Comparison of ENCODE assay signal across 18 mouse cellular contexts in genomic region chr1:137571905-137572865, GRCm38 (mm10).
A peak's percentile ranks its signal among the peaks of the same experiment; 100 is the strongest.
DNase-seq lines count a peak whose midpoint lies in the region; ATAC-seq and TF ChIP-seq lines count a peak whose summit lies in the region.
"Had no signal": no experiment of that assay in that cellular context is flagged by ENCODE, and none has a peak within 500 bp of the region (broad histone marks: within the 10 kb centered on the region; RNA-seq: fewer than 3 reads in every experiment).

No protein-coding gene starts in this region.

- TF ChIP-seq CTCF in kidney, adult 2 months (conservative IDR thresholded peaks at IDR 0.05; ENCODE audit: insufficient read depth, insufficient read length, low read depth, low read length): no peak

- no peak overlapping the region for H3K27ac ChIP-seq in kidney, adult 2 months (ENCODE audit: insufficient read depth, low read depth, low read length)
- no peak overlapping the region for H3K27ac ChIP-seq in midbrain, embryonic 11.5 days (ENCODE audit: low read depth, low read length)
- no peak overlapping the region for H3K27ac ChIP-seq in midbrain, embryonic 16.5 days (ENCODE audit: low read length)
- H3K27ac ChIP-seq: embryonic facial prominence, embryonic 13.5 days; heart, embryonic 13.5 days; hindbrain, embryonic 15.5 days; intestine, embryonic 15.5 days; neural tube, embryonic 12.5 days; stomach, postnatal 0 days had no signal

- no peak overlapping the region for H3K9ac ChIP-seq in midbrain, embryonic 11.5 days (ENCODE audit: low read length)
- no peak overlapping the region for H3K9ac ChIP-seq in midbrain, embryonic 16.5 days (ENCODE audit: low read depth, low read length)
- H3K9ac ChIP-seq: embryonic facial prominence, embryonic 13.5 days; heart, embryonic 13.5 days; hindbrain, embryonic 15.5 days; intestine, embryonic 15.5 days; liver, postnatal 0 days; neural tube, embryonic 12.5 days had no signal

- peak; percentile 43 for DNase-seq in kidney, adult 2 months
- no peak for DNase-seq in kidney, adult 18-20 months
- peak; percentile 51 for DNase-seq in midbrain, embryonic 11.5 days (ENCODE audit: low spot score, missing footprints)
- DNase-seq in lung, postnatal 10 days: peak; percentile 22
- DNase-seq in adrenal gland, postnatal 25 days: no peak
- no peak for DNase-seq in frontal cortex, postnatal 36 days (ENCODE audit: low spot score in 2 of 2)
- DNase-seq: cerebellum, adult 11 months; liver, postnatal 0 days had no signal

- no peaks in the 10 kb centered on the region for H3K36me3 ChIP-seq in kidney, adult 2 months (ENCODE audit: control insufficient read depth, insufficient read depth, low read length)
- no peaks in the 10 kb centered on the region for H3K36me3 ChIP-seq in midbrain, embryonic 11.5 days (ENCODE audit: control insufficient read depth, insufficient read depth, low read length)
- no peaks in the 10 kb centered on the region for H3K36me3 ChIP-seq in midbrain, embryonic 16.5 days (ENCODE audit: control insufficient read depth, insufficient read depth, low read length)
- H3K36me3 ChIP-seq: embryonic facial prominence, embryonic 13.5 days; heart, embryonic 13.5 days; hindbrain, embryonic 15.5 days; intestine, embryonic 15.5 days; neural tube, embryonic 12.5 days had no signal

- no peak for ATAC-seq in midbrain, embryonic 11.5 days (ENCODE audit: low FRiP score)
- no peak for ATAC-seq in midbrain, embryonic 16.5 days
- ATAC-seq: CD4-positive, CD25-positive, alpha-beta regulatory T cell, adult 4 months; forebrain, embryonic 14.5 days; intestine, embryonic 15.5 days; liver, postnatal 0 days; Patski had no signal

- H3K27me3 ChIP-seq in kidney, adult 2 months (replicated peaks; ENCODE audit: control insufficient read depth, insufficient read depth, low read length): no peaks in the 10 kb centered on the region
- no peaks in the 10 kb centered on the region for H3K27me3 ChIP-seq in midbrain, embryonic 11.5 days (ENCODE audit: control insufficient read depth, insufficient read depth, low read length)
- H3K27me3 ChIP-seq in midbrain, embryonic 16.5 days (ENCODE audit: control insufficient read depth, insufficient read depth, low read depth, low read length): no peaks in the 10 kb centered on the region
- H3K27me3 ChIP-seq: embryonic facial prominence, embryonic 13.5 days; heart, embryonic 13.5 days; hindbrain, embryonic 15.5 days; intestine, embryonic 15.5 days; neural tube, embryonic 12.5 days; Patski had no signal

- no peaks in the 10 kb centered on the region for H3K9me3 ChIP-seq in midbrain, embryonic 11.5 days (ENCODE audit: control insufficient read depth, low read length)
- H3K9me3 ChIP-seq in midbrain, embryonic 16.5 days (replicated peaks; ENCODE audit: control insufficient read depth, low read length, poor library complexity, severe bottlenecking): no peaks in the 10 kb centered on the region
- H3K9me3 ChIP-seq: embryonic facial prominence, embryonic 13.5 days; heart, embryonic 13.5 days; hindbrain, embryonic 15.5 days; intestine, embryonic 15.5 days; neural tube, embryonic 12.5 days had no signal

- H3K4me2 ChIP-seq in midbrain, embryonic 11.5 days: no peak overlapping the region
- no peak overlapping the region for H3K4me2 ChIP-seq in midbrain, embryonic 16.5 days (ENCODE audit: low read length)
- H3K4me2 ChIP-seq: embryonic facial prominence, embryonic 13.5 days; heart, embryonic 13.5 days; hindbrain, embryonic 15.5 days; intestine, embryonic 15.5 days; neural tube, embryonic 12.5 days had no signal

- 0 out of 2 replicates have a peak, but pooled peaks cover 2% of the 10 kb centered on the region for H3K4me1 ChIP-seq in kidney, adult 2 months (ENCODE audit: control insufficient read depth, insufficient read depth, low read length)
- H3K4me1 ChIP-seq in midbrain, embryonic 11.5 days (ENCODE audit: control insufficient read depth, insufficient read depth, low read length): no peaks in the 10 kb centered on the region
- no peaks in the 10 kb centered on the region for H3K4me1 ChIP-seq in midbrain, embryonic 16.5 days (ENCODE audit: control insufficient read depth, insufficient read depth, low read length)
- H3K4me1 ChIP-seq: heart, embryonic 13.5 days; hindbrain, embryonic 15.5 days; intestine, embryonic 15.5 days; neural tube, embryonic 12.5 days had no signal

- WGBS in kidney, adult 2 months: 36% methylated on average over 6 of the region's 6 CpGs
- 88% methylated on average over 6 of the region's 6 CpGs for WGBS in midbrain, embryonic 11.5 days
- WGBS in midbrain, embryonic 16.5 days: 79% methylated on average over 6 of the region's 6 CpGs

- H3K4me3 ChIP-seq in kidney, adult 2 months (ENCODE audit: insufficient read depth, low read depth, low read length): no peak overlapping the region
- H3K4me3 ChIP-seq in midbrain, embryonic 11.5 days (ENCODE audit: low read depth, low read length): no peak overlapping the region
- H3K4me3 ChIP-seq in midbrain, embryonic 16.5 days (ENCODE audit: low read depth, low read length): no peak overlapping the region
- H3K4me3 ChIP-seq: embryonic facial prominence, embryonic 13.5 days; heart, embryonic 13.5 days; hindbrain, embryonic 15.5 days; intestine, embryonic 15.5 days; neural tube, embryonic 12.5 days had no signal

- TF ChIP-seq POLR2A in kidney, adult 2 months (IDR thresholded peaks at IDR 0.05; ENCODE audit: low read depth, low read length): no peak

Comparison
In these comparisons a context has a peak if more than half of its experiments do, and no peak if none do; other contexts are left out.
1. DNase-seq: peak in kidney, adult 2 months (single experiment), midbrain, embryonic 11.5 days (single experiment) and lung, postnatal 10 days (single experiment); none in kidney, adult 18-20 months (single experiment), adrenal gland, postnatal 25 days (single experiment) and frontal cortex, postnatal 36 days (0 of 2).